Mouse (Mus musculus) inflammation-experienced regulatory T-cells, adult 16 weeks (primary cell): ENCODE results near the gene Mrpl49. TPM values are rescaled to one million over a fixed set of nuclear protein-coding genes. Genes with fewer than 3 reads are reported as not detected.

Experiments used
- polyA plus RNA-seq: library from polyadenylated mRNA; unstranded; fragments of 100-300 nt; shearing (Covaris generic); gene quantifications from one replicate; pipeline ENCODE4 v1.2.1, GENCODE M21; 2017

The Mrpl49 gene
- 56.0 TPM for polyA plus RNA-seq

GRCm38 (mm10) chr19:6057313-6058096, at the start of gene Mrpl49, which contains the start of gene Fau:
Mrpl49 (minus strand) TSS chr19:6057785.
Fau (plus strand) TSS chr19:6057844.

GRCm38 (mm10) chr19:6105586-6105985, 48.0 kb upstream of the Mrpl49 start, which contains the start of gene Naaladl1:
Naaladl1 (plus strand) TSS chr19:6105782.

GRCm38 (mm10) chr19:6094119-6094518, 36.5 kb upstream of the Mrpl49 start, which contains the start of gene AC131692.1:
AC131692.1 (plus strand) TSS chr19:6094419.

GRCm38 (mm10) chr19:6084478-6085248, 27.1 kb upstream of the Mrpl49 start, which contains the start of the genes Zfpl1 and Cdca5:
Zfpl1 (minus strand) TSS chr19:6084956.
Cdca5 (plus strand) TSS chr19:6084983.

GRCm38 (mm10) chr19:6082156-6082555, 24.6 kb upstream of the Mrpl49 start, which contains the start of gene Gm28374:
Gm28374 (minus strand) TSS chr19:6082256.

GRCm38 (mm10) chr19:6079983-6080480, 22.4 kb upstream of the Mrpl49 start, which contains the start of gene Tmem262:
Tmem262 (plus strand) TSS chr19:6080033.

GRCm38 (mm10) chr19:6076564-6077393, 19.2 kb upstream of the Mrpl49 start, which contains the start of gene Vps51:
Vps51 (minus strand) TSS chr19:6077231.

GRCm38 (mm10) chr19:6067724-6068415, 10.3 kb upstream of the Mrpl49 start, which contains the start of gene Tm7sf2:
Tm7sf2 (minus strand) TSS chr19:6068373.

GRCm38 (mm10) chr19:6061021-6061533, 3.5 kb upstream of the Mrpl49 start, which contains the start of gene Znhit2:
Znhit2 (plus strand) TSS chr19:6061192.

GRCm38 (mm10) chr19:6046294-6047153, 11.1 kb downstream of the Mrpl49 start, which contains the start of gene Syvn1:
Syvn1 (plus strand) TSS chr19:6046576.

GRCm38 (mm10) chr19:6015511-6016315, 41.9 kb downstream of the Mrpl49 start, which contains the start of gene Capn1:
Capn1 (minus strand) TSS chr19:6015897.

Other genes with a start within 250 kb of the Mrpl49 start
- gene Frmd8, start 182.5 kb downstream of the Mrpl49 start, polyA plus RNA-seq, result 341 TPM
- 49.6 TPM for gene Slc25a45, start 180.0 kb downstream of the Mrpl49 start, polyA plus RNA-seq
- gene Tigd3, start 163.6 kb downstream of the Mrpl49 start, polyA plus RNA-seq, result 0.65 TPM
- gene Dpf2, start 144.8 kb downstream of the Mrpl49 start, polyA plus RNA-seq, result 210 TPM
- gene Cdc42ep2, start 133.0 kb downstream of the Mrpl49 start, polyA plus RNA-seq, result 0.34 TPM
- gene Pola2, start 93.6 kb downstream of the Mrpl49 start, polyA plus RNA-seq, result 56.4 TPM
- not detected for gene Slc22a20, start 71.6 kb downstream of the Mrpl49 start, polyA plus RNA-seq
- 71.0 TPM for gene Capn1, start 41.9 kb downstream of the Mrpl49 start, polyA plus RNA-seq
- gene Syvn1, start 11.2 kb downstream of the Mrpl49 start, polyA plus RNA-seq, result 63.0 TPM
- gene Fau, start 59 bp upstream of the Mrpl49 start, polyA plus RNA-seq, result 820 TPM
- gene Znhit2, start 3.4 kb upstream of the Mrpl49 start, polyA plus RNA-seq, result 10.9 TPM
- gene Tm7sf2, start 10.6 kb upstream of the Mrpl49 start, polyA plus RNA-seq, result 20.5 TPM
- 98.9 TPM for gene Vps51, start 19.4 kb upstream of the Mrpl49 start, polyA plus RNA-seq
- gene Tmem262, start 22.2 kb upstream of the Mrpl49 start, polyA plus RNA-seq, result not detected
- 0.73 TPM for gene Gm28374, start 24.5 kb upstream of the Mrpl49 start, polyA plus RNA-seq
- gene Zfpl1, start 27.2 kb upstream of the Mrpl49 start, polyA plus RNA-seq, result 53.7 TPM
- 5.6 TPM for gene Cdca5, start 27.2 kb upstream of the Mrpl49 start, polyA plus RNA-seq
- gene AC131692.1, start 36.6 kb upstream of the Mrpl49 start, polyA plus RNA-seq, result not detected
- gene Naaladl1, start 48.0 kb upstream of the Mrpl49 start, polyA plus RNA-seq, result not detected
- gene Sac3d1, start 60.9 kb upstream of the Mrpl49 start, polyA plus RNA-seq, result 2.7 TPM
- 43.1 TPM for gene Snx15, start 70.5 kb upstream of the Mrpl49 start, polyA plus RNA-seq
- not detected for gene Batf2, start 83.2 kb upstream of the Mrpl49 start, polyA plus RNA-seq
- gene Arl2, start 83.8 kb upstream of the Mrpl49 start, polyA plus RNA-seq, result 25.0 TPM
- gene Majin, start 126.6 kb upstream of the Mrpl49 start, polyA plus RNA-seq, result 0.28 TPM
- gene Gpha2, start 168.6 kb upstream of the Mrpl49 start, polyA plus RNA-seq, result not detected
- 14.8 TPM for gene Ppp2r5b, start 178.1 kb upstream of the Mrpl49 start, polyA plus RNA-seq
- 48.1 TPM for gene Atg2a, start 183.9 kb upstream of the Mrpl49 start, polyA plus RNA-seq
- gene Ehd1, start 218.9 kb upstream of the Mrpl49 start, polyA plus RNA-seq, result 25.5 TPM
- 0.37 TPM for gene Cdc42bpg, start 248.7 kb upstream of the Mrpl49 start, polyA plus RNA-seq